Mouse (Mus musculus) macrophage (primary cell): Measurements from ENCODE around the gene Igf1r. TPM values are rescaled to one million over a fixed set of nuclear protein-coding genes. Genes with fewer than 3 reads are reported as not detected.

Experiments
- H3K27ac ChIP-seq: fragments of 350-480 bp; formaldehyde crosslinking; 2 replicates; pipeline ENCODE4 v1.9.0; 2021
- H3K36me3 ChIP-seq: fragments of 350-480 bp; formaldehyde crosslinking; 2 replicates; pipeline ENCODE4 v1.9.0; 2021; ENCODE audit errors: inconsistent target
- H3K4me3 ChIP-seq: fragments of 350-480 bp; formaldehyde crosslinking; 2 replicates; pipeline ENCODE4 v1.9.0; 2021; ENCODE audit errors: inconsistent target
- H3K79me2 ChIP-seq: fragments of 350-480 bp; formaldehyde crosslinking; 2 replicates; pipeline ENCODE4 v1.9.0; 2021; ENCODE audit errors: inconsistent target
- WGBS: methylation state at CpG from one replicate; pipeline ENCODE4 v1.1.7; 2026; ENCODE audit warnings: inconsistent platforms; ENCODE audit not compliant: missing documents; 5-methylcytosine and 5-hydroxymethylcytosine counted together
- polyA plus RNA-seq: library from polyadenylated mRNA; stranded (reverse); fragments of 250-400 nt; gene quantifications from 3 replicates; pipeline ENCODE4 v1.2.4, GENCODE M21; 2018; ENCODE audit warnings: inconsistent platforms

Igf1r gene
- polyA plus RNA-seq, 1 experiment from 2014 or later, result 3.2 TPM

GRCm38 (mm10) chr7:68080122-68080845 is 127.7 kb downstream of the Igf1r start:
- no peaks in the 10 kb centered on the region for H3K36me3 ChIP-seq
- no peak overlapping the region for H3K27ac ChIP-seq
- no peak overlapping the region for H3K4me3 ChIP-seq
- 88% methylated on average over 11 of the region's 11 CpGs for WGBS
- H3K79me2 ChIP-seq, result no peaks in the 10 kb centered on the region

- WGBS, result 26% methylated on average over 12 of the region's 12 CpGs
- H3K4me3 ChIP-seq, result no peak overlapping the region
- H3K27ac ChIP-seq, result no peak overlapping the region
- no peaks in the 10 kb centered on the region for H3K36me3 ChIP-seq
- no peaks in the 10 kb centered on the region for H3K79me2 ChIP-seq
These were observed 132.7 kb downstream of the Igf1r start for GRCm38 (mm10) chr7:68085338-68085737.

- H3K36me3 ChIP-seq, result no peaks in the 10 kb centered on the region
- no peaks in the 10 kb centered on the region for H3K79me2 ChIP-seq
- H3K4me3 ChIP-seq, result no peak overlapping the region
- 77% methylated on average over 4 of the region's 4 CpGs for WGBS
- no peak overlapping the region for H3K27ac ChIP-seq
These were observed 133.3 kb downstream of the Igf1r start for GRCm38 (mm10) chr7:68085870-68086341.

GRCm38 (mm10) chr7:68087496-68087895 is 134.9 kb downstream of the Igf1r start:
- Histone ChIP-seq H3K4me3 (no peak overlapping the region), H3K27ac (no peak overlapping the region), H3K79me2 (no peaks in the 10 kb centered on the region), H3K36me3 (no peaks in the 10 kb centered on the region)
- WGBS, result 22% methylated on average over 4 of the region's 4 CpGs

GRCm38 (mm10) chr7:68088825-68089224 is 136.2 kb downstream of the Igf1r start:
- WGBS, result 96% methylated on average over 6 of the region's 6 CpGs
- H3K79me2 ChIP-seq, result no peaks in the 10 kb centered on the region
- no peak overlapping the region for H3K4me3 ChIP-seq
- H3K27ac ChIP-seq, result no peak overlapping the region
- H3K36me3 ChIP-seq, result no peaks in the 10 kb centered on the region

GRCm38 (mm10) chr7:68089725-68090124 is 137.1 kb downstream of the Igf1r start:
- Histone ChIP-seq H3K4me3 (no peak overlapping the region), H3K79me2 (no peaks in the 10 kb centered on the region), H3K27ac (no peak overlapping the region), H3K36me3 (no peaks in the 10 kb centered on the region)
- 96% methylated on average over 8 of the region's 10 CpGs for WGBS

- Histone ChIP-seq H3K4me3 (no peak overlapping the region), H3K27ac (no peak overlapping the region), H3K79me2 (no peaks in the 10 kb centered on the region), H3K36me3 (no peaks in the 10 kb centered on the region)
- 94% methylated on average over 8 of the region's 8 CpGs for WGBS
These were observed 137.9 kb downstream of the Igf1r start for GRCm38 (mm10) chr7:68090576-68090975.

- WGBS, result 89% methylated on average over 8 of the region's 8 CpGs
- Histone ChIP-seq H3K79me2 (no peaks in the 10 kb centered on the region), H3K4me3 (no peak overlapping the region), H3K27ac (no peak overlapping the region), H3K36me3 (no peaks in the 10 kb centered on the region)
These were observed 139.8 kb downstream of the Igf1r start for GRCm38 (mm10) chr7:68092304-68092978.

GRCm38 (mm10) chr7:68093817-68094216 is 141.2 kb downstream of the Igf1r start:
- H3K36me3 ChIP-seq, result no peaks in the 10 kb centered on the region
- no peaks in the 10 kb centered on the region for H3K79me2 ChIP-seq
- 16% methylated on average over 9 of the region's 9 CpGs for WGBS
- no peak overlapping the region for H3K27ac ChIP-seq
- no peak overlapping the region for H3K4me3 ChIP-seq

- H3K79me2 ChIP-seq, result no peaks in the 10 kb centered on the region
- H3K36me3 ChIP-seq, result no peaks in the 10 kb centered on the region
- no peak overlapping the region for H3K4me3 ChIP-seq
- H3K27ac ChIP-seq, result no peak overlapping the region
- WGBS, result 94% methylated on average over 4 of the region's 4 CpGs
These were observed 142.9 kb downstream of the Igf1r start for GRCm38 (mm10) chr7:68095574-68095973.

- Histone ChIP-seq H3K27ac (no peak overlapping the region), H3K4me3 (no peak overlapping the region), H3K36me3 (no peaks in the 10 kb centered on the region), H3K79me2 (no peaks in the 10 kb centered on the region)
- 74% methylated on average over 6 of the region's 6 CpGs for WGBS
These were observed 143.8 kb downstream of the Igf1r start for GRCm38 (mm10) chr7:68096411-68096810.

GRCm38 (mm10) chr7:68097081-68097836 is 144.6 kb downstream of the Igf1r start:
- H3K27ac ChIP-seq, result no peak overlapping the region
- no peak overlapping the region for H3K4me3 ChIP-seq
- no peaks in the 10 kb centered on the region for H3K79me2 ChIP-seq
- WGBS, result 94% methylated on average over 6 of the region's 7 CpGs
- no peaks in the 10 kb centered on the region for H3K36me3 ChIP-seq

GRCm38 (mm10) chr7:68098098-68098497 is 145.5 kb downstream of the Igf1r start:
- Histone ChIP-seq H3K4me3 (no peak overlapping the region), H3K36me3 (no peaks in the 10 kb centered on the region), H3K79me2 (no peaks in the 10 kb centered on the region), H3K27ac (no peak overlapping the region)
- WGBS, result 99% methylated on average over 6 of the region's 6 CpGs

GRCm38 (mm10) chr7:68100388-68100787 is 147.8 kb downstream of the Igf1r start:
- Histone ChIP-seq H3K27ac (no peak overlapping the region), H3K36me3 (no peaks in the 10 kb centered on the region), H3K4me3 (no peak overlapping the region), H3K79me2 (no peaks in the 10 kb centered on the region)
- whole genome bisulfite sequencing, result 98% methylated on average over 10 of the region's 10 CpGs
